Mouse (Mus musculus) layer of hippocampus, adult 8-10 months (tissue): ENCODE results near the gene H2-DMa. TPM values are rescaled to one million over a fixed set of nuclear protein-coding genes. Genes with fewer than 3 reads are reported as not detected.

Source experiments
- total RNA-seq, 4 experiments: library from RNA; stranded (reverse); gene quantifications; 2 replicates each; pipeline ENCODE4 v1.2.4; 2022

Gene H2-DMa
- total RNA-seq, 4 experiments from 2014 or later: 31.5 to 37.7 (median 34.2) TPM

Other genes with a start within 250 kb of the H2-DMa start
- not detected for gene Gm7029, start 245.7 kb upstream of the H2-DMa start, total RNA-seq
- 1 to 10 TPM; 1.9 to 2.6 (median 2.5) TPM for gene Kifc1, start 228.9 kb upstream of the H2-DMa start, total RNA-seq
- 1 to 10 TPM in 2 of 4 experiments, not detected in 2; 1.4 to 1.8 TPM for gene Platr17, start 214.4 kb upstream of the H2-DMa start, total RNA-seq
- 10 to 100 TPM; 24.2 to 27.1 (median 26.1) TPM for gene Daxx, start 210.1 kb upstream of the H2-DMa start, total RNA-seq
- gene Tapbp, start 203.6 kb upstream of the H2-DMa start, total RNA-seq: 10 to 100 TPM; 39.9 to 87.4 (median 58.2) TPM
- gene Zbtb22, start 203.6 kb upstream of the H2-DMa start, total RNA-seq: 10 to 100 TPM; 28.8 to 36.0 (median 32.5) TPM
- 10 to 100 TPM; 64.3 to 90.9 (median 81.8) TPM for gene Rgl2, start 190.0 kb upstream of the H2-DMa start, total RNA-seq
- gene Pfdn6, start 179.2 kb upstream of the H2-DMa start, total RNA-seq: 10 to 100 TPM; 68.7 to 93.1 (median 76.1) TPM
- 10 to 100 TPM; 13.2 to 17.4 (median 14.9) TPM for gene Wdr46, start 178.9 kb upstream of the H2-DMa start, total RNA-seq
- gene B3galt4, start 168.1 kb upstream of the H2-DMa start, total RNA-seq: 1 to 10 TPM; 4.7 to 7.4 (median 6.9) TPM
- gene Vps52, start 163.7 kb upstream of the H2-DMa start, total RNA-seq: 10 to 100 TPM; 81.4 to 91.3 (median 81.9) TPM
- 100 to 1,000 TPM; 273 to 401 (median 339) TPM for gene Rps18, start 163.5 kb upstream of the H2-DMa start, total RNA-seq
- 100 to 1,000 TPM in 1 of 4 experiments, 10 to 100 TPM in 3; 29.6 to 138 (median 63.9) TPM for gene H2-K1, start 119.2 kb upstream of the H2-DMa start, total RNA-seq
- gene Ring1, start 94.9 kb upstream of the H2-DMa start, total RNA-seq: 10 to 100 TPM; 34.8 to 44.1 (median 42.7) TPM
- 10 to 100 TPM; 57.9 to 62.2 (median 58.3) TPM for gene H2-Ke6, start 91.5 kb upstream of the H2-DMa start, total RNA-seq
- gene Slc39a7, start 87.9 kb upstream of the H2-DMa start, total RNA-seq: 100 to 1,000 TPM in 1 of 4 experiments, 10 to 100 TPM in 3; 77.1 to 106 (median 92.6) TPM
- gene Rxrb, start 87.7 kb upstream of the H2-DMa start, total RNA-seq: 10 to 100 TPM; 70.8 to 85.4 (median 78.0) TPM
- gene Col11a2, start 80.1 kb upstream of the H2-DMa start, total RNA-seq: 10 to 100 TPM; 22.6 to 30.2 (median 27.5) TPM
- 1 to 10 TPM in 2 of 4 experiments, not detected in 2; 2.6 to 3.6 TPM for gene H2-Oa, start 27.2 kb upstream of the H2-DMa start, total RNA-seq
- 100 to 1,000 TPM; 190 to 204 (median 197) TPM for gene Brd2, start 3.1 kb downstream of the H2-DMa start, total RNA-seq
- 1 to 10 TPM in 2 of 4 experiments, under 1 TPM in 2; 0.51 to 3.5 (median 2.1) TPM for gene H2-DMb2, start 23.8 kb downstream of the H2-DMa start, total RNA-seq
- 1 to 10 TPM; 3.4 to 9.7 (median 6.0) TPM for gene H2-DMb1, start 33.5 kb downstream of the H2-DMa start, total RNA-seq
- 10 to 100 TPM in 1 of 4 experiments, 1 to 10 TPM in 3; 2.5 to 10.6 (median 5.8) TPM for gene Tap1, start 68.0 kb downstream of the H2-DMa start, total RNA-seq
- 1 to 10 TPM; 3.9 to 9.0 (median 5.8) TPM for gene Psmb9, start 68.2 kb downstream of the H2-DMa start, total RNA-seq
- gene Psmb8, start 78.2 kb downstream of the H2-DMa start, total RNA-seq: 10 to 100 TPM in 2 of 4 experiments, 1 to 10 TPM in 2; 3.8 to 18.8 (median 10.0) TPM
- gene Tap2, start 84.0 kb downstream of the H2-DMa start, total RNA-seq: 10 to 100 TPM; 12.3 to 18.1 (median 15.9) TPM
- gene H2-Ob, start 119.4 kb downstream of the H2-DMa start, total RNA-seq: 1 to 10 TPM in 2 of 4 experiments, under 1 TPM in 1, not detected in 1; 0.69 to 3.3 (median 1.8) TPM
- gene H2-Ab1, start 138.1 kb downstream of the H2-DMa start, total RNA-seq: 10 to 100 TPM in 2 of 4 experiments, 1 to 10 TPM in 2; 1.1 to 31.1 (median 11.6) TPM
- gene H2-Aa, start 168.3 kb downstream of the H2-DMa start, total RNA-seq: 10 to 100 TPM in 2 of 4 experiments, 1 to 10 TPM in 1, under 1 TPM in 1; 0.70 to 29.8 (median 13.8) TPM
- 10 to 100 TPM in 2 of 4 experiments, 1 to 10 TPM in 2; 1.9 to 25.1 (median 10.1) TPM for gene H2-Eb1, start 186.3 kb downstream of the H2-DMa start, total RNA-seq
- not detected for gene H2-Eb2, start 206.1 kb downstream of the H2-DMa start, total RNA-seq
- 1 to 10 TPM in 1 of 4 experiments, under 1 TPM in 3; 0.47 to 1.0 (median 0.73) TPM for gene Btnl2, start 235.3 kb downstream of the H2-DMa start, total RNA-seq